Mouse (Mus musculus) lung, adult 2 months (tissue): ENCODE data around the gene Gm49630.
"Not testable (repeated sequence)": the region's sequence is repeated elsewhere in the genome, so short reads cannot be mapped to it uniquely, and the experiment has no call there.

Experiments
- CTCF ChIP-seq: fragments of 200-500 bp; IDR thresholded peaks from 2 replicates; pipeline ENCODE4 v1.5.1; 2011; ENCODE audit warnings: mild to moderate bottlenecking, low read length, control low read depth; ENCODE audit not compliant: insufficient read depth
- POLR2A ChIP-seq: fragments of 200-500 bp; IDR thresholded peaks from 2 replicates; pipeline ENCODE4 v1.6.1; 2011; ENCODE audit warnings: low read depth, mild to moderate bottlenecking, control low read depth, low read length, borderline replicate concordance; ENCODE audit errors: extremely low read depth

GRCm38 (mm10) chr17:7382711-7383110 is 10.9 kb upstream of the Gm49630 start:
- TF ChIP-seq CTCF, POLR2A: not testable (repeated sequence)
